Mouse (Mus musculus) liver, adult 2 months (tissue): ENCODE data around the gene Olfr70.

ENCODE experiments used
- CTCF ChIP-seq: fragments of 200-500 bp; IDR thresholded peaks from 2 replicates; pipeline ENCODE4 v1.5.1; 2011; ENCODE audit warnings: low read depth, low read length, control low read depth
- POLR2A ChIP-seq: fragments of 200-500 bp; IDR thresholded peaks from 2 replicates; pipeline ENCODE4 v1.6.1; 2011; ENCODE audit warnings: low read length, control low read depth; ENCODE audit not compliant: insufficient read depth; ENCODE audit errors: extremely low read depth

DNA sequence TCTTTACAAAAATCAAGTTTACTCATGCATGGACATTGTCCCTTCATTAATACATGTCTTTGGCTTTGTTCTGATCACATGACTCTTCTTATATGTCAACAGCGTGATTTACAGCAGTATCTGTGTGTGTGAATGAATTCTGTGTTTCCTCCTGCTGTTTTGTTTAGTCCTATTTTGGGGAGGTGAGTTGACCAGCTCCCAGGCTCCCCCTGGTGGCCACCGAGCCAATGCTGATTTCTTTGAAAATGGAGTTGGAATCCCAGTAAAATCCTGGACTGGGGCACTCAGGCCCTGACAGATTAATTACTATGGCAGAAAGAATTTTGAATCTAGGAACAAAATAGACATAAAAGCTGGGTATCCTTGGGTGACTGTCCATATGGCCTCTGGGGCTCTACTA lies 11.2 kb upstream of the Olfr70 start:
- TF ChIP-seq POLR2A: no peak
- TF ChIP-seq CTCF: peak; percentile 90
